Mouse (Mus musculus): ENCODE data around the gene Ppa1. TPM values are rescaled to one million over a fixed set of nuclear protein-coding genes. Genes with fewer than 3 reads are reported as not detected.

Ppa1 gene
- polyA plus RNA-seq, 1 experiment from 2014 or later: 124 TPM

GRCm38 (mm10) chr10:61627938-61628250 is 20.5 kb upstream of the Ppa1 start:
- no peak for DNase-seq (ENCODE audit: low spot score)
- 69% methylated on average over 4 of the region's 4 CpGs for WGBS

GRCm38 (mm10) chr10:61632445-61632844 is 15.9 kb upstream of the Ppa1 start:
- H3K27ac ChIP-seq (replicated peaks): no peak overlapping the region
- H3K4me2 ChIP-seq (replicated peaks; ENCODE audit: low read depth): no peak overlapping the region
- H3K4me1 ChIP-seq (replicated peaks; ENCODE audit: control insufficient read depth, insufficient read depth): no peaks in the 10 kb centered on the region
- no peak overlapping the region for H3K4me3 ChIP-seq (ENCODE audit: low read depth, low read length)
- TF ChIP-seq EP300 (optimal IDR thresholded peaks at IDR 0.05) (no peak), CTCF (IDR thresholded peaks at IDR 0.05; ENCODE audit: low read depth) (no peak)
- no peaks in the 10 kb centered on the region for H3K9me3 ChIP-seq (ENCODE audit: control insufficient read depth, low read length)
- DNase-seq (ENCODE audit: low spot score) (no peak), ATAC-seq (ENCODE audit: low FRiP score, low TSS enrichment) (no peak)
- H3K9ac ChIP-seq (ENCODE audit: low read length): no peak overlapping the region
- WGBS: 74% methylated on average over 10 of the region's 10 CpGs
- no peaks in the 10 kb centered on the region for H3K27me3 ChIP-seq (ENCODE audit: control insufficient read depth, insufficient read depth, low read length)
- no peaks in the 10 kb centered on the region for H3K36me3 ChIP-seq (ENCODE audit: control insufficient read depth, insufficient read depth, low read length)

More at GRCm38 (mm10) chr10:61627938-61628250, 20.5 kb upstream of the Ppa1 start:
- Histone ChIP-seq H3K9me3 (ENCODE audit: control insufficient read depth, low read length) (no peaks in the 10 kb centered on the region), H3K27ac (replicated peaks) (no peak overlapping the region), H3K4me2 (replicated peaks; ENCODE audit: low read depth) (no peak overlapping the region), H3K36me3 (ENCODE audit: control insufficient read depth, insufficient read depth, low read length) (no peaks in the 10 kb centered on the region), H3K27me3 (ENCODE audit: control insufficient read depth, insufficient read depth, low read length) (no peaks in the 10 kb centered on the region; the same call in 1 of the 2 replicates), H3K9ac (ENCODE audit: low read length) (no peak overlapping the region), H3K4me1 (replicated peaks; ENCODE audit: control insufficient read depth, insufficient read depth) (peaks cover 6% of the 10 kb centered on the region; the same call in 1 of the 2 replicates), H3K4me3 (ENCODE audit: low read depth, low read length) (no peak overlapping the region)
- ATAC-seq (ENCODE audit: low FRiP score, low TSS enrichment): no peak
- TF ChIP-seq EP300 (optimal IDR thresholded peaks at IDR 0.05): no peak
- TF ChIP-seq CTCF (IDR thresholded peaks at IDR 0.05; ENCODE audit: low read depth): no peak

- H3K9me3 ChIP-seq (ENCODE audit: control insufficient read depth, low read length): no peaks in the 10 kb centered on the region
- no peaks in the 10 kb centered on the region for H3K36me3 ChIP-seq (ENCODE audit: control insufficient read depth, insufficient read depth, low read length)
- DNase-seq (ENCODE audit: low spot score): no peak
- no peak overlapping the region for H3K9ac ChIP-seq (ENCODE audit: low read length)
- H3K4me1 ChIP-seq (replicated peaks; ENCODE audit: control insufficient read depth, insufficient read depth): no peaks in the 10 kb centered on the region
- no peak overlapping the region for H3K4me2 ChIP-seq (replicated peaks; ENCODE audit: low read depth)
- WGBS: 75% methylated on average over 7 of the region's 7 CpGs
- ATAC-seq (ENCODE audit: low FRiP score, low TSS enrichment): no peak
- TF ChIP-seq CTCF (IDR thresholded peaks at IDR 0.05; ENCODE audit: low read depth) (no peak), EP300 (optimal IDR thresholded peaks at IDR 0.05) (no peak)
- no peak overlapping the region for H3K27ac ChIP-seq (replicated peaks)
- no peak overlapping the region for H3K4me3 ChIP-seq (ENCODE audit: low read depth, low read length)
- no peaks in the 10 kb centered on the region for H3K27me3 ChIP-seq (ENCODE audit: control insufficient read depth, insufficient read depth, low read length)
Observed at GRCm38 (mm10) chr10:61637055-61637454, 11.3 kb upstream of the Ppa1 start.

GRCm38 (mm10) chr10:61640363-61640762 is 8.0 kb upstream of the Ppa1 start:
- 61% methylated on average over 4 of the region's 4 CpGs for whole genome bisulfite sequencing
- H3K27ac ChIP-seq (replicated peaks): no peak overlapping the region
- no peak overlapping the region for H3K9ac ChIP-seq (ENCODE audit: low read length)
- no peak overlapping the region for H3K4me3 ChIP-seq (ENCODE audit: low read depth, low read length)
- no peak for TF ChIP-seq CTCF (IDR thresholded peaks at IDR 0.05; ENCODE audit: low read depth)
- TF ChIP-seq EP300 (optimal IDR thresholded peaks at IDR 0.05): no peak
- H3K36me3 ChIP-seq (ENCODE audit: control insufficient read depth, insufficient read depth, low read length): no peaks in the 10 kb centered on the region
- no peaks in the 10 kb centered on the region for H3K27me3 ChIP-seq (ENCODE audit: control insufficient read depth, insufficient read depth, low read length)
- ATAC-seq (ENCODE audit: low FRiP score, low TSS enrichment): no peak
- no peaks in the 10 kb centered on the region for H3K4me1 ChIP-seq (replicated peaks; ENCODE audit: control insufficient read depth, insufficient read depth)
- H3K9me3 ChIP-seq (ENCODE audit: control insufficient read depth, low read length): no peaks in the 10 kb centered on the region
- no peak for DNase-seq (ENCODE audit: low spot score)
- no peak overlapping the region for H3K4me2 ChIP-seq (replicated peaks; ENCODE audit: low read depth)

GRCm38 (mm10) chr10:61646557-61646956 is 1.8 kb upstream of the Ppa1 start:
- no peaks in the 10 kb centered on the region for H3K36me3 ChIP-seq (ENCODE audit: control insufficient read depth, insufficient read depth, low read length)
- no peak overlapping the region for H3K4me3 ChIP-seq (ENCODE audit: low read depth, low read length)
- 52% methylated on average over 7 of the region's 7 CpGs for WGBS
- no peak overlapping the region for H3K27ac ChIP-seq (replicated peaks)
- no peak for TF ChIP-seq EP300 (optimal IDR thresholded peaks at IDR 0.05)
- TF ChIP-seq CTCF (IDR thresholded peaks at IDR 0.05; ENCODE audit: low read depth): no peak
- DNase-seq (ENCODE audit: low spot score): peak; percentile 68
- H3K9ac ChIP-seq (ENCODE audit: low read length): no peak overlapping the region
- H3K4me2 ChIP-seq (replicated peaks; ENCODE audit: low read depth): no peak overlapping the region
- peak; percentile 71 for ATAC-seq (ENCODE audit: low FRiP score, low TSS enrichment)
- H3K4me1 ChIP-seq (replicated peaks; ENCODE audit: control insufficient read depth, insufficient read depth): 0 out of 2 replicates have a peak, but pooled peaks cover 3% of the 10 kb centered on the region
- H3K27me3 ChIP-seq (ENCODE audit: control insufficient read depth, insufficient read depth, low read length): no peaks in the 10 kb centered on the region
- H3K9me3 ChIP-seq (ENCODE audit: control insufficient read depth, low read length): no peaks in the 10 kb centered on the region

- Histone ChIP-seq H3K4me1 (replicated peaks; ENCODE audit: control insufficient read depth, insufficient read depth) (0 out of 2 replicates have a peak, but pooled peaks cover 3% of the 10 kb centered on the region), H3K27ac (replicated peaks) (peak overlapping the region; percentile 81), H3K9me3 (ENCODE audit: control insufficient read depth, low read length) (no peaks in the 10 kb centered on the region), H3K4me3 (ENCODE audit: low read depth, low read length) (peak overlapping the region; percentile 81), H3K4me2 (replicated peaks; ENCODE audit: low read depth) (peak overlapping the region; percentile 93), H3K27me3 (ENCODE audit: control insufficient read depth, insufficient read depth, low read length) (no peaks in the 10 kb centered on the region), H3K9ac (ENCODE audit: low read length) (peak overlapping the region; percentile 73), H3K36me3 (ENCODE audit: control insufficient read depth, insufficient read depth, low read length) (no peaks in the 10 kb centered on the region)
- TF ChIP-seq CTCF (IDR thresholded peaks at IDR 0.05; ENCODE audit: low read depth) (no peak), EP300 (optimal IDR thresholded peaks at IDR 0.05) (no peak)
- DNase-seq (ENCODE audit: low spot score) (peak; percentile 60), ATAC-seq (ENCODE audit: low FRiP score, low TSS enrichment) (peak; percentile 58)
- 1% methylated on average over 35 of the region's 49 CpGs for WGBS
Observed at GRCm38 (mm10) chr10:61648737-61649645, 639 bp downstream of the Ppa1 start.

All from stomach, postnatal 0 days (tissue).